Mouse (Mus musculus) liver, postnatal 0 days (tissue): ENCODE measurements at regions not wholly inside any gene's neighbourhood (a gene's known extent, or its start where the extent isn't known, plus 50 kb on each side); places are given as distances from the start of the nearest gene placed in this dataset.

Source experiments
- CTCF ChIP-seq: sonication (generic); IDR thresholded peaks from 2 replicates; pipeline ENCODE4 v1.5.1; 2016; ENCODE audit warnings: antibody characterized with exemption, low read depth
- EP300 ChIP-seq: IDR thresholded peaks from 2 replicates; pipeline ENCODE4 v1.6.1; 2016; ENCODE audit warnings: antibody characterized with exemption, low read depth, mild to moderate bottlenecking

DNA sequence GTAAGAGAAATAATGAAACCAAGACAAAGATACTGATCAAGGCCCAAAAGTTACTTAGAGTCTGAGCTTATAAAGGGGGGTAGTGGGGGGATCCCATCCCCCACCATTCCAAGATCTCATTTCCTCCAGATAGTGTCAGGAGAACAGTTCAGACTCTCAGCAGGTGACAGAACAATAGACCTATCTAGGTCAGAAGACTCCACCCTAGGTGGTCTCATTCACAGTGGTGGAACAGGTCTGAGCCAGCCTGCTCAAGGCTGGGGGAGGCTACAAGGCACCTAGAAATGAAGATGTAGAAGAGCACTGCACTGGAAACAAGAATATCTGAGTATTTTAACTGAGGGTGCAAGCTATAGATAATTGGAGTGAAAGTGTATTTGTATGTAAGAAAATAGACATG lies 235.3 kb downstream of the Rpl10l start:
- no peak for TF ChIP-seq CTCF
- no peak for TF ChIP-seq EP300
